In genomic region chr11:48605223-48605824, GRCm38 (mm10) we compare ENCODE assay signal across 9 mouse cellular contexts.
DNase-seq lines count a peak whose midpoint lies in the region; ATAC-seq and TF ChIP-seq lines count a peak whose summit lies in the region.
"Had no signal": no experiment of that assay in that cellular context is flagged by ENCODE, and none has a peak within 500 bp of the region (broad histone marks: within the 10 kb centered on the region; RNA-seq: fewer than 3 reads in every experiment).

No protein-coding gene starts in this region.

- H3K4me1 ChIP-seq in midbrain, postnatal 0 days (ENCODE audit: insufficient read depth, low read length): no peaks in the 10 kb centered on the region
- H3K4me1 ChIP-seq in midbrain, embryonic 11.5 days (ENCODE audit: control insufficient read depth, insufficient read depth, low read length): no peaks in the 10 kb centered on the region
- H3K4me1 ChIP-seq in limb, embryonic 13.5 days: peaks cover 4% of the 10 kb centered on the region; the same call in 1 of the 2 replicates
- no peaks in the 10 kb centered on the region for H3K4me1 ChIP-seq in hindbrain, embryonic 12.5 days

- H3K4me3 ChIP-seq in midbrain, postnatal 0 days (ENCODE audit: low read depth, low read length): no peak overlapping the region
- H3K4me3 ChIP-seq in midbrain, embryonic 11.5 days (ENCODE audit: low read depth, low read length): no peak overlapping the region
- H3K4me3 ChIP-seq in limb, embryonic 13.5 days: no peak overlapping the region
- H3K4me3 ChIP-seq in layer of hippocampus, adult 2 months: no peak overlapping the region
- H3K4me3 ChIP-seq in hindbrain, embryonic 12.5 days: no peak overlapping the region

- H3K27ac ChIP-seq in midbrain, postnatal 0 days (ENCODE audit: low read depth, low read length): no peak overlapping the region
- no peak overlapping the region for H3K27ac ChIP-seq in midbrain, embryonic 11.5 days (ENCODE audit: low read depth, low read length)
- no peak overlapping the region for H3K27ac ChIP-seq in limb, embryonic 13.5 days
- H3K27ac ChIP-seq in layer of hippocampus, adult 2 months: no peak overlapping the region
- no peak overlapping the region for H3K27ac ChIP-seq in hindbrain, embryonic 12.5 days

- no peak overlapping the region for H3K9ac ChIP-seq in midbrain, postnatal 0 days (replicated peaks; ENCODE audit: low read length, poor library complexity, severe bottlenecking)
- no peak overlapping the region for H3K9ac ChIP-seq in midbrain, embryonic 11.5 days (ENCODE audit: low read length)
- H3K9ac ChIP-seq in limb, embryonic 13.5 days: no peak overlapping the region
- no peak overlapping the region for H3K9ac ChIP-seq in hindbrain, embryonic 12.5 days

- H3K9me3 ChIP-seq in midbrain, postnatal 0 days (ENCODE audit: low read length): no peaks in the 10 kb centered on the region
- no peaks in the 10 kb centered on the region for H3K9me3 ChIP-seq in midbrain, embryonic 11.5 days (ENCODE audit: control insufficient read depth, low read length)
- no peaks in the 10 kb centered on the region for H3K9me3 ChIP-seq in limb, embryonic 13.5 days
- no peaks in the 10 kb centered on the region for H3K9me3 ChIP-seq in hindbrain, embryonic 12.5 days (replicated peaks)

- WGBS in midbrain, postnatal 0 days: 71% methylated on average over 5 of the region's 5 CpGs
- WGBS in midbrain, embryonic 11.5 days: 82% methylated on average over 5 of the region's 5 CpGs
- 18% methylated on average over 5 of the region's 5 CpGs for WGBS in limb, embryonic 13.5 days
- WGBS in hindbrain, embryonic 12.5 days: 69% methylated on average over 5 of the region's 5 CpGs

- H3K27me3 ChIP-seq in midbrain, postnatal 0 days (ENCODE audit: insufficient read depth, low read length): no peaks in the 10 kb centered on the region
- no peaks in the 10 kb centered on the region for H3K27me3 ChIP-seq in midbrain, embryonic 11.5 days (ENCODE audit: control insufficient read depth, insufficient read depth, low read length)
- peaks cover 9% of the 10 kb centered on the region for H3K27me3 ChIP-seq in limb, embryonic 13.5 days
- no peaks in the 10 kb centered on the region for H3K27me3 ChIP-seq in hindbrain, embryonic 12.5 days

- TF ChIP-seq CTCF in midbrain, postnatal 0 days (IDR thresholded peaks at IDR 0.05): no peak
- TF ChIP-seq CTCF in layer of hippocampus, adult 2 months (conservative IDR thresholded peaks at IDR 0.05): no peak

- peak; percentile 17 for DNase-seq in midbrain, postnatal 0 days (ENCODE audit: low spot score)
- DNase-seq in midbrain, embryonic 11.5 days (ENCODE audit: low spot score, missing footprints): no peak
- peak; percentile 79 for DNase-seq in heart, adult 8-10 months (ENCODE audit: low spot score)
- DNase-seq in telencephalon, adult 2 months (ENCODE audit: low read depth, low spot score): peak; percentile 21
- no peak for DNase-seq in layer of hippocampus, adult 2 months (ENCODE audit: low spot score in 2 of 2)
- DNase-seq in layer of hippocampus, adult 9-10 months (ENCODE audit: low spot score): no peak

- H3K4me2 ChIP-seq in midbrain, postnatal 0 days (ENCODE audit: low read depth, low read length, poor library complexity, severe bottlenecking): no peak overlapping the region
- H3K4me2 ChIP-seq in midbrain, embryonic 11.5 days: no peak overlapping the region
- no peak overlapping the region for H3K4me2 ChIP-seq in limb, embryonic 13.5 days (replicated peaks)
- no peak overlapping the region for H3K4me2 ChIP-seq in hindbrain, embryonic 12.5 days (replicated peaks)
- H3K4me2 ChIP-seq: liver, embryonic 11.5 days had no signal

- no peaks in the 10 kb centered on the region for H3K36me3 ChIP-seq in midbrain, postnatal 0 days (ENCODE audit: insufficient read depth, low read length)
- H3K36me3 ChIP-seq in midbrain, embryonic 11.5 days (ENCODE audit: control insufficient read depth, insufficient read depth, low read length): no peaks in the 10 kb centered on the region
- no peaks in the 10 kb centered on the region for H3K36me3 ChIP-seq in limb, embryonic 13.5 days
- H3K36me3 ChIP-seq in hindbrain, embryonic 12.5 days: no peaks in the 10 kb centered on the region

- no peak for ATAC-seq in midbrain, postnatal 0 days (ENCODE audit: low FRiP score)
- ATAC-seq in midbrain, embryonic 11.5 days (ENCODE audit: low FRiP score): no peak
- ATAC-seq in limb, embryonic 13.5 days (ENCODE audit: low FRiP score, low read depth): peak; percentile 83
- ATAC-seq in hindbrain, embryonic 12.5 days (ENCODE audit: low FRiP score): no peak

Comparison
In these comparisons a context has a peak if more than half of its experiments do, and no peak if none do; other contexts are left out.
1. DNase-seq: peak in midbrain, postnatal 0 days (single experiment), heart, adult 8-10 months (single experiment) and telencephalon, adult 2 months (single experiment); none in midbrain, embryonic 11.5 days (single experiment), layer of hippocampus, adult 2 months (0 of 2) and layer of hippocampus, adult 9-10 months (single experiment).